Mouse (Mus musculus) forebrain, postnatal 0 days (tissue): Measurements from ENCODE around the gene Agpat1. TPM values are rescaled to one million over a fixed set of nuclear protein-coding genes. Genes with fewer than 3 reads are reported as not detected.

Source experiments
- ATAC-seq: fragments of 200-750 bp; cut with Nextera tagmentation; 2 replicates; pipeline ENCODE4 v1.8.0; 2017; ENCODE audit warnings: mild to moderate bottlenecking, moderate library complexity
- DNase-seq: peaks from one replicate; pipeline ENCODE4 v3.0.0-alpha.2; 2015
- H3K27ac ChIP-seq: fragments of 300-500 bp; sonication (generic); 2 replicates; pipeline ENCODE4 v1.5.1; 2014; ENCODE audit warnings: low read depth, mild to moderate bottlenecking, antibody characterized with exemption, low read length, moderate library complexity, mixed read lengths
- H3K27me3 ChIP-seq: fragments of 300-500 bp; sonication (generic); 2 replicates; pipeline ENCODE4 v1.6.1; 2014; ENCODE audit warnings: mild to moderate bottlenecking, low read length, mixed read lengths; ENCODE audit not compliant: insufficient read depth
- H3K36me3 ChIP-seq: fragments of 300-500 bp; sonication (generic); 2 replicates; pipeline ENCODE4 v1.6.1; 2014; ENCODE audit warnings: mild to moderate bottlenecking, moderate library complexity; ENCODE audit not compliant: insufficient read depth
- H3K4me1 ChIP-seq: fragments of 300-500 bp; sonication (generic); 2 replicates; pipeline ENCODE4 v1.6.1; 2014; ENCODE audit warnings: antibody characterized with exemption; ENCODE audit not compliant: insufficient read depth
- H3K4me2 ChIP-seq: fragments of 300-500 bp; sonication (generic); 2 replicates; pipeline ENCODE4 v1.6.1; 2014; ENCODE audit warnings: low read depth, mild to moderate bottlenecking, moderate library complexity
- H3K4me3 ChIP-seq: fragments of 300-500 bp; sonication (generic); 2 replicates; pipeline ENCODE4 v1.5.1; 2014; ENCODE audit warnings: low read depth, low read length, mixed read lengths
- H3K9ac ChIP-seq: fragments of 300-500 bp; sonication (generic); 2 replicates; pipeline ENCODE4 v1.6.1; 2014; ENCODE audit warnings: mild to moderate bottlenecking
- H3K9me3 ChIP-seq: fragments of 300-500 bp; sonication (generic); 2 replicates; pipeline ENCODE4 v1.6.1; 2016; ENCODE audit warnings: low read length
- CTCF ChIP-seq: sonication (generic); IDR thresholded peaks from 2 replicates; pipeline ENCODE4 v1.5.1; 2016; ENCODE audit warnings: antibody characterized with exemption, control low read depth, low read depth
- WGBS: fragments of 180-500 bp; shearing (Covaris S2); extraction: QIAGEN DNeasy Blood & Tissue Kit; methylation state at CpG from one replicate; pipeline ENCODE4 v1.1.7; 2014; 5-methylcytosine and 5-hydroxymethylcytosine counted together
- polyA plus RNA-seq: library from polyadenylated mRNA; unstranded; fragments of >200 nt; fragmentation: Nextera tagmentation; extraction: Ambion mirVana; gene quantifications from 2 replicates; pipeline ENCODE4 v1.2.1, GENCODE M21; 2015
- total RNA-seq: library from RNA; depleted of rRNA; stranded (reverse); fragments of >200 nt; gene quantifications from 2 replicates; pipeline ENCODE4 v1.2.3, GENCODE M21; 2014; rRNA removed

The Agpat1 gene
- total and polyA plus RNA-seq, 2 experiments from 2014 or later = 104 to 217 TPM

- ATAC-seq = no peak
- no peak for DNase-seq
- no peak overlapping the region for H3K27ac ChIP-seq
- peaks cover 4% of the 10 kb centered on the region; the same call in 1 of the 2 replicates for H3K27me3 ChIP-seq
- no peak overlapping the region for H3K4me2 ChIP-seq
- no peaks in the 10 kb centered on the region for H3K9me3 ChIP-seq
- H3K4me1 ChIP-seq = no peaks in the 10 kb centered on the region
- TF ChIP-seq CTCF = no peak
- no peak overlapping the region for H3K9ac ChIP-seq
- WGBS = 70% methylated on average over 3 of the region's 3 CpGs
- no peaks in the 10 kb centered on the region for H3K36me3 ChIP-seq
- H3K4me3 ChIP-seq = no peak overlapping the region
Measured at GRCm38 (mm10) chr17:34659897-34660214, 55.8 kb downstream of the Agpat1 start.

GRCm38 (mm10) chr17:34660259-34660820, 56.3 kb downstream of the Agpat1 start:
- WGBS = 38% methylated on average over 11 of the region's 11 CpGs
- Histone ChIP-seq H3K27ac (no peak overlapping the region), H3K9me3 (no peaks in the 10 kb centered on the region), H3K36me3 (no peaks in the 10 kb centered on the region), H3K27me3 (peaks cover 4% of the 10 kb centered on the region; the same call in 1 of the 2 replicates), H3K4me1 (no peaks in the 10 kb centered on the region), H3K4me2 (no peak overlapping the region), H3K9ac (no peak overlapping the region), H3K4me3 (no peak overlapping the region)
- ATAC-seq = no peak
- TF ChIP-seq CTCF = no peak
- DNase-seq = no peak

GRCm38 (mm10) chr17:34661121-34661591, 57.1 kb downstream of the Agpat1 start:
- no peaks in the 10 kb centered on the region for H3K36me3 ChIP-seq
- H3K4me1 ChIP-seq = no peaks in the 10 kb centered on the region
- 13% methylated on average over 19 of the region's 19 CpGs for WGBS
- no peak overlapping the region for H3K9ac ChIP-seq
- ATAC-seq (no peak), DNase-seq (no peak)
- TF ChIP-seq CTCF = no peak
- no peaks in the 10 kb centered on the region for H3K9me3 ChIP-seq
- H3K27me3 ChIP-seq = peaks cover 4% of the 10 kb centered on the region; the same call in 1 of the 2 replicates
- peak overlapping the region; percentile 5; the same call in 1 of the 2 replicates for H3K4me3 ChIP-seq
- no peak overlapping the region for H3K27ac ChIP-seq
- peak overlapping the region; percentile 35 for H3K4me2 ChIP-seq

- no peak for DNase-seq
- no peak for TF ChIP-seq CTCF
- no peak for ATAC-seq
Measured at GRCm38 (mm10) chr17:34662468-34662867, 58.4 kb downstream of the Agpat1 start.

GRCm38 (mm10) chr17:34662978-34663377, 58.9 kb downstream of the Agpat1 start:
- H3K9ac ChIP-seq = no peak overlapping the region
- DNase-seq (no peak), ATAC-seq (no peak)
- H3K27me3 ChIP-seq = peaks cover 4% of the 10 kb centered on the region; the same call in 1 of the 2 replicates
- no peak for TF ChIP-seq CTCF
- H3K9me3 ChIP-seq = no peaks in the 10 kb centered on the region
- H3K36me3 ChIP-seq = no peaks in the 10 kb centered on the region
- 82% methylated on average over 8 of the region's 8 CpGs for WGBS
- H3K27ac ChIP-seq = no peak overlapping the region
- no peaks in the 10 kb centered on the region for H3K4me1 ChIP-seq
- H3K4me2 ChIP-seq = no peak overlapping the region
- H3K4me3 ChIP-seq = no peak overlapping the region

More at GRCm38 (mm10) chr17:34662468-34662867, 58.4 kb downstream of the Agpat1 start:
- no peak overlapping the region for H3K4me3 ChIP-seq
- H3K27me3 ChIP-seq = peaks cover 4% of the 10 kb centered on the region; the same call in 1 of the 2 replicates
- 73% methylated on average over 1 of the region's 1 CpGs for WGBS
- no peaks in the 10 kb centered on the region for H3K9me3 ChIP-seq
- H3K4me2 ChIP-seq = no peak overlapping the region
- H3K27ac ChIP-seq = no peak overlapping the region
- H3K4me1 ChIP-seq = no peaks in the 10 kb centered on the region
- H3K36me3 ChIP-seq = no peaks in the 10 kb centered on the region
- H3K9ac ChIP-seq = no peak overlapping the region

Other genes starting within 250 kb of the Agpat1 start
- gene Btnl2, start 249.4 kb upstream of the Agpat1 start, total RNA-seq = not detected in 2 replicates
- not detected in 2 replicates for gene Btnl2, start 249.4 kb upstream of the Agpat1 start, polyA plus RNA-seq
- gene Btnl1, start 227.1 kb upstream of the Agpat1 start, total RNA-seq = not detected in 2 replicates
- gene Btnl1, start 227.1 kb upstream of the Agpat1 start, polyA plus RNA-seq = not detected in 2 replicates
- gene BC051142, start 205.4 kb upstream of the Agpat1 start, total RNA-seq = 6.5 and 9.0 TPM in 2 replicates
- gene BC051142, start 205.4 kb upstream of the Agpat1 start, polyA plus RNA-seq = 4.4 and 5.5 TPM in 2 replicates
- gene Btnl4, start 126.9 kb upstream of the Agpat1 start, total RNA-seq = not detected in 2 replicates
- not detected in 2 replicates for gene Btnl4, start 126.9 kb upstream of the Agpat1 start, polyA plus RNA-seq
- gene Btnl6, start 86.9 kb upstream of the Agpat1 start, total RNA-seq = not detected in 2 replicates
- gene Btnl6, start 86.9 kb upstream of the Agpat1 start, polyA plus RNA-seq = not detected in 2 replicates
- 2.8 and 16.0 TPM in 2 replicates for gene Notch4, start 40.0 kb upstream of the Agpat1 start, total RNA-seq
- 3.8 and 5.5 TPM in 2 replicates for gene Notch4, start 40.0 kb upstream of the Agpat1 start, polyA plus RNA-seq
- 1.2 and 2.4 TPM in 2 replicates for gene Gpsm3, start 14.5 kb upstream of the Agpat1 start, total RNA-seq
- gene Gpsm3, start 14.5 kb upstream of the Agpat1 start, polyA plus RNA-seq = 4.2 and 4.6 TPM in 2 replicates
- 56.7 and 75.2 TPM in 2 replicates for gene Pbx2, start 13.0 kb upstream of the Agpat1 start, total RNA-seq
- 3.9 and 5.9 TPM in 2 replicates for gene Pbx2, start 13.0 kb upstream of the Agpat1 start, polyA plus RNA-seq
- 1.8 and 2.8 TPM in 2 replicates for gene Ager, start 6.4 kb upstream of the Agpat1 start, total RNA-seq
- 0.92 and 1.2 TPM in 2 replicates for gene Ager, start 6.4 kb upstream of the Agpat1 start, polyA plus RNA-seq
- 39.0 and 45.3 TPM in 2 replicates for gene Rnf5, start 572 bp upstream of the Agpat1 start, total RNA-seq
- gene Rnf5, start 572 bp upstream of the Agpat1 start, polyA plus RNA-seq = 245 and 252 TPM in 2 replicates
- gene Egfl8, start 11.7 kb downstream of the Agpat1 start, total RNA-seq = 2.7 and 3.2 TPM in 2 replicates
- 3.8 and 4.8 TPM in 2 replicates for gene Egfl8, start 11.7 kb downstream of the Agpat1 start, polyA plus RNA-seq
- 24.2 and 27.2 TPM in 2 replicates for gene Ppt2, start 24.2 kb downstream of the Agpat1 start, total RNA-seq
- gene Ppt2, start 24.2 kb downstream of the Agpat1 start, polyA plus RNA-seq = 17.6 and 20.2 TPM in 2 replicates
- 7.8 and 11.4 TPM in 2 replicates for gene Prrt1, start 25.3 kb downstream of the Agpat1 start, total RNA-seq
- 12.2 and 15.1 TPM in 2 replicates for gene Prrt1, start 25.3 kb downstream of the Agpat1 start, polyA plus RNA-seq
- 9.6 and 19.9 TPM in 2 replicates for gene Fkbpl, start 40.5 kb downstream of the Agpat1 start, total RNA-seq
- 8.2 and 11.4 TPM in 2 replicates for gene Fkbpl, start 40.5 kb downstream of the Agpat1 start, polyA plus RNA-seq
- 39.9 and 43.7 TPM in 2 replicates for gene Atf6b, start 42.9 kb downstream of the Agpat1 start, total RNA-seq
- 86.1 and 86.4 TPM in 2 replicates for gene Atf6b, start 42.9 kb downstream of the Agpat1 start, polyA plus RNA-seq
- 1.0 and 1.7 TPM in 2 replicates for gene Tnxb, start 66.3 kb downstream of the Agpat1 start, total RNA-seq
- gene Tnxb, start 66.3 kb downstream of the Agpat1 start, polyA plus RNA-seq = 0.08 and 0.16 TPM in 2 replicates
- gene C4b, start 139.6 kb downstream of the Agpat1 start, total RNA-seq = 1.5 and 1.6 TPM in 2 replicates
- 0.59 and 0.75 TPM in 2 replicates for gene C4b, start 139.6 kb downstream of the Agpat1 start, polyA plus RNA-seq
- not detected in 2 replicates for gene Cyp21a1, start 200.3 kb downstream of the Agpat1 start, total RNA-seq
- gene Cyp21a1, start 200.3 kb downstream of the Agpat1 start, polyA plus RNA-seq = not detected in 2 replicates
- 41.9 and 55.6 TPM in 2 replicates for gene Stk19, start 232.7 kb downstream of the Agpat1 start, total RNA-seq
- gene Stk19, start 232.7 kb downstream of the Agpat1 start, polyA plus RNA-seq = 55.7 and 61.1 TPM in 2 replicates
- gene Dxo, start 232.8 kb downstream of the Agpat1 start, total RNA-seq = 40.0 and 46.0 TPM in 2 replicates
- 56.0 and 57.8 TPM in 2 replicates for gene Dxo, start 232.8 kb downstream of the Agpat1 start, polyA plus RNA-seq
- gene Skiv2l, start 245.9 kb downstream of the Agpat1 start, total RNA-seq = 91.8 and 97.7 TPM in 2 replicates
- 36.9 and 42.8 TPM in 2 replicates for gene Skiv2l, start 245.9 kb downstream of the Agpat1 start, polyA plus RNA-seq
- gene Nelfe, start 246.1 kb downstream of the Agpat1 start, total RNA-seq = 32.0 and 56.2 TPM in 2 replicates
- gene Nelfe, start 246.1 kb downstream of the Agpat1 start, polyA plus RNA-seq = 49.6 and 54.6 TPM in 2 replicates